Mouse (Mus musculus) monocyte, adult 5-6 weeks (primary cell): ENCODE measurements around the gene Dnajc1. TPM values are rescaled to one million over a fixed set of nuclear protein-coding genes. Genes with fewer than 3 reads are reported as not detected.

Experiments
- ATAC-seq: fragments of 153-309, 156-312 bp; replicated peaks from 2 replicates; pipeline ENCODE4 v1.8.0; 2017; ENCODE audit warnings: mild to moderate bottlenecking; ENCODE audit not compliant: low TSS enrichment, insufficient number of reproducible peaks, severe bottlenecking, poor library complexity, low FRiP score
- total RNA-seq: library from RNA; stranded (forward); fragments of 200-1000, 200-491, 200-594 nt; gene quantifications from 3 replicates; pipeline ENCODE4 v1.2.3, GENCODE M21; 2017

Dnajc1 gene
- total RNA-seq, 1 experiment from 2014 or later = 39.6 TPM

DNA sequence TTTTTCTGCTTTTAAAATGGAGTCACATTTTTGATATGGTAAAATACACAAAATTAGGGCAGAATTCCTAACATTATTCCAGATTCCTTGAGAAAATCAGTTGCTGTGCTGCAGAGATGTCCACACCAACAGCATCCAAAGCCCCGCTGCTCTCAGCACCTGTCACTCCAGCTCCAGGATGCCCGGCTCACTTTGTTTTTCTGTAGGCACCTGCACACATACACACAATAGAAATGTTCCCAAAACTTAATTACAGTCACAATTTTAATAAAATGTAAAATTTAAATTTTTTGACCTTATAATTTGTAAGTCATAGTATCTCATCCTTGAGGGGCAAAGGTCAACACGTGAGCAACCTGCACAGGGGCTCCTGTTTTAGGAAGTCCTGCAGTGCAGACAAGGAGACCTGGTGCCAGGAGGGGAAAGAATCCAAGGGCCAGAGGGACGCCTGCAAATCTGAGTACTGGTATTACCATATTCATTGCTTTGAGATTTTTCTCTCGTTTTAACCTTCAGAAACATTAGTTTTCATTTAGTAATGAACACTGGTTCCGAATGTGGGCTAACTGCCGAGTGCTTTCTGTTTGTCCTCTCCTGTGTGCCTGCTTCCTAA lies 183.3 kb downstream of the Dnajc1 start:
- no peak for ATAC-seq

DNA sequence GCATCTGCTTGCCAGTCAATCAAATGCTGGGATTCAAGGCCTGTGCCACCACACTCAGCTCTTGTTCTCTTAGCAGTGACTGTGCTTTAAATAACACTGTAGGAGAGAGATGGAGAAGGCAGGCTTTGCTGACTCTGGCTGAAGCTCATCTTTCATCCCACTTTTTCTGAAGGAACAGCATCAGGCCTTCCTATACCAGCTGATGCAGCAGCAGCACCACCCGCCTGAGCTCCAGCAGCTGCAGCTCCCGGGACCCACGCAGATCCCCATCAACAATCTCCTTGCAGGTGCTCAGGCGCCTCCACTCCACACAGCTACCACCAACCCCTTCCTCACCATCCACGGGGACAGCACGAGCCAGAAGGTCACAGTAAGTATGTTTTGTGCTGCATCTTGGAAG lies 184.1 kb downstream of the Dnajc1 start:
- no peak for ATAC-seq

DNA sequence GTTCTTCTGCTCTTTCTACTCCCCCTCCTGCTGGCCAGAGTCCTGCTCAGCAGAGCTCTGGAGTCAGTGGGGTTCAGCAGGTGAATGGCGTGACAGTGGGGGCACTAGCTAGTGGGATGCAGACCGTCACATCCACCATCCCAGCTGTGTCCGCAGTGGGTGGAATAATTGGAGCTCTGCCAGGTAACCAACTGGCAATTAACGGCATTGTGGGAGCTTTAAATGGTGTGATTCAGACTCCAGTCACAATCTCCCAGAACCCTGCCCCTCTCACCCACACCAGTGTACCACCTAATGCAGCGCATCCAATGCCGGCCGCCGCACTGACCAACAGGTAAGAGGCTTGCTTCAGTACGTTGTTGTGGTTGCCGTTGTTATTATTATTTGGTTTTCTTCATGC lies 185.8 kb downstream of the Dnajc1 start:
- no peak for ATAC-seq

DNA sequence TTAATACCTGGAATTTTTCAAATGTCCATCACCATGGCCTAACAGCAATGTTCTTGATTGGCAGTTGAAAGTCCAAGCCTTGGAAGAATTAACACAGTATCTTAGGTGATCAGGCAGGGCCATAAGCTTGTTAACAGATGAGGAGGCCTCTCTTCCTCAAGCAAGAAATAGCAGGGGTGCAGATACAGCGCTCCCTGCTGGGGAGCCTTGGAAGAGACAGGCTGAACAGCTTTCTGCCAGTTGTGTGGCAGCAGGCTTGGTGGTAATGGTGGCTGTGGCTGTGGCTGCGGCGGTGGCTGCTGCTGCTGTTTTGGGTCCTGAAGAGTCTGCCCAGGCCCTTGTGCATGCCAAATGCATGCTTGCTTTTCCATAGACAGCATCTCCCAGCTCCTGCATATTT lies 187.5 kb downstream of the Dnajc1 start:
- ATAC-seq = no peak; the same call in 1 of the 2 replicates

DNA sequence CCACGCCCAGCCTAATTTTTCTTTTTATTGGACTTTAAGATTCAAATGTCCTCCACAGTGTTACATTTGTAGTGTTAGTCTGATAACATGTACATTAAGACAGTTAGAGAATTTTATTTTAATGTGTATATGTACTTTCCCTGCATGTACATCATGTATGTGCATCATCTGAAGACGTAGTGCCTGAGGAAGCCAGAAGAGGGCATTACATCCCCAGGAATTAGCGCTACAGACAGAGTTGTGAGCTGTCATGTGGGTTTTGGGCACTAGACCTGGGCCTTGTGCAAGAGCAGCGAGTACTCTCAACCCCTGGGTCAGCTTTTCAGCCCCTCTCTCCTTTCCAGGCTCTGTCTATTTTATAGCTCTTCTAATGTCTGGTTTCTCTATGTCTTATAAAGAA lies 189.7 kb downstream of the Dnajc1 start:
- ATAC-seq = no peak

DNA sequence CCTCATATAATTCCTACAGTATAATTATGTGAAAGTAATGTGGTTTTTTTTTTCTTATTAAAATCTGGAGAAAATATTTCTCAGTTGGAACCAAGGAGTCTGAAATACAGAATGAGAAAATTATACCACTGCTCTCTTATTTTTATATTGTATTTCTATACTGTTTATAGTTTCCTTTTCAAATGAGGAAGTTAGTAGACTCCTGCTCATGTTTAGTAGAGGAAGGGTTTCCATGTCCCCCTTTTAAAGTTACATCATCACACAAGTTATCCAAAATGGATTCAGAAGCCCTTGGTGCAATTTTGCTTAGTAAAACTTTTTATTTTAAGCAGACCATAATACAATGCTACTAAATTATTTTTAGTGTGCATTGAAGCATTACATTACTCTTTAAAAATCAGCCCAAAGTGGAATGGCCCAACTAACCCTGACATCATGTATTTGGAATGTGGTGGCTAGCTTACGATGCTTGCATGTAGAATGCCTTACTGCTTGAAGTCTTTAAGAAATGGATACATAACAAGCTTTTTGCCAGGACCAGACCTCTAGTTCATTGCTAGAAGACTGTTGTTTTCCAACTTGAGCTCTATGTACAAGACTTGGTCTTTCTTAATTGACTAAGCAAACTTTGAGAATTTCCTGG lies 190.7 kb downstream of the Dnajc1 start:
- ATAC-seq = no peak

DNA sequence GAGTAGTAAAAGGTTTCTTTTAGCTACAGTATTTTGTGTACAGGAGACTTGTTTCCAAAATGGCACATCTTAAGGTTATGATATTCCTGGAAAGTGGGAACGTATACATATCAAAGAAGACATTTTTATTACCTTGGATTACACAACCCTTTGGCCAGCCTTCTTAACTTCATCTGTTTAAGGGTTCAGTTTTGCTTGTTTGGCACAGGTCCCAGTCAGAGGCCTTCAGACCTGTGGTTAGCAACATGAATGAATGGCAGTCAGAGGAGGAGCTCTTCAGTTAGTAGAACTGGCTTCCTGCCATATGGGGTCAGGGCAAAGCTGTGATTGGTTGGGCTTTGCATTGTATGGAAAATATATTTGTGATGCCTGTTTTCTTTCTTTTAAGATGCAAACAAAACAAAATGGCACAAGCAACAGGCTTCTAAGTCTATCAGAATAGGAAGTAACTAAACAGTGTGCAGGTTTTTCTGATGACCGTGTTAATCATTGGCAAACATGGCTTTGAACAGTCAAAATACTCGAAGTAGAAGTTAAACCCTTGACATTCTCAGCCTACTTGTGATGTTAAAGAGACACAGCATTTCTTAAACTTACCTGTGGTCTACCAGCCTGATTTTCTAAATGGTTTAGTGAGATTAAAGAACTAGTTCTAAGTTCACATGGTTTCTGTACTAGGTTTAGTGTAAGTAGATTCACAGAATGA lies 196.8 kb downstream of the Dnajc1 start:
- no peak for ATAC-seq

DNA sequence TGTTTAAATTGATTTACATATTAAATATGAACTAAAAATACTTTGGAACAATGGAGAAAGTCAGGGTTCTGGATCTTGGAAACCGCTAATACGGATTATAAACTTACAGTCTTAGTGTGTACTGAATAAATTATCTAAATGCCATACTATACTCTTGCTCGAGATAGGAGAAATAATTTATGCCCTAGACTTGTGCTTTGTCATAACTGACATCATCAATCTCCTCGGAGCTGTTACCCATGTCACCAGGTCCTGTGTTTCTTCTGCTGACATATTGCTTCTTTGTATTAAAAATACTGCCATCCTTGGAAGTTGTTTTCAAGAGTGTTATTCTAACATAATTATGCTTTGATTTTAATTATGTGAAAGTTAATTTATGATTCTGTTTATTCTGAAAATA lies 197.3 kb downstream of the Dnajc1 start:
- no peak for ATAC-seq

DNA sequence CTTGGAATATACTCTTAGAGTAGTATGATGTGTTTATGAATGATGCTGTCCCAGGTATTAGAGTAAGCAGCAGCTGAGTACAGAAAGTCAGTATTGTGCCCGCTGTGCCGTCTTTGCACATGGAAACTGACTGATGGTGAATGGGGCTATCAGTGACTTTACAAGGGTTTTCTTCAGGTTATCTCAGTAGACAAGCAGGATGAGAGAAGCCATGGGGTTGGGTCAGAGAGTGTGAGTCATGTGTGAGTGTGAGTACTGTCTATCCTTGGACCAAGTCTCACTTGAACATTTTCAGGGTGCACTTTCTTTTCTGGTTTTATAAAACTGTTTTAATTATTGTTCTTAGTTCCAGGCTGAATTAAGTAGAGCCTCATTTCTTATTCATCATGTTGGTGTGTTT lies 204.3 kb downstream of the Dnajc1 start:
- no peak for ATAC-seq

DNA sequence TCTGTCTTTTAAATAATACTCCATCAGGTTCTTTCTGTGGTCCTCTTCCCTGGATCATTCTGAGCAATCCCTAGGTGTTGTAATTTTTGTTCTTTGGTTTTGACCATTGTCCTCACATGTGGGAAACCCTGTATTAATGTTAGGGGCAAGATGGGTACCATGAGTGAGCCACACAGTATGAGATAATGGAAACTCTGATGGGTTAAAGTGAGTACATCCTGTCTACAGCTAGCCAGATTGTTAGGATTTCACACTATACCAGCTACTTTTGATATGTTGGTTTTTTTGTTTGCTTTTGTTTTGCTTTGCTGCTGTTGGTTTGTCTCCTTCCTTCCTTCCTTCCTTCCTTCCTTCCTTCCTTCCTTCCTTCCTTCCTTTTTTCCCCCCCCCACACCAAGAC lies 209.6 kb downstream of the Dnajc1 start:
- ATAC-seq = no peak

DNA sequence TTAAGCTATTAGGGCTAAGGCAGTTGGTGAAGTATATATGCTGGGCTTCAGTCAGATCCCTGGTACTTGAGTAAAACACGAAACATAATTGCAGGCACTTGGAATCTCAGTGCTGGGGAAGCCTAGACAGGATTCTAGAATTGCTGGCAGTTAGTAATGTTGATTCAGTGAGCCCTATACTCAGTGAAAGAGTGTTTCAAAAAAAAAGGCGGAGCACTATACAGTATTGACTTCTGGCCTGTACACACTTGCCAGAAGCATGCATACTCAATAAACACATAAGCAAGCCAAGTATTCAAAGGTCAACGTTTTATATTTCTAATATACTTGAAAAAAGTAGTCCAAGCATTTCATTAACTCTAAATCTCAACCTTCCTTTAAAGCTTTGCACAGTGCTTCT lies 211.0 kb downstream of the Dnajc1 start:
- ATAC-seq = no peak

DNA sequence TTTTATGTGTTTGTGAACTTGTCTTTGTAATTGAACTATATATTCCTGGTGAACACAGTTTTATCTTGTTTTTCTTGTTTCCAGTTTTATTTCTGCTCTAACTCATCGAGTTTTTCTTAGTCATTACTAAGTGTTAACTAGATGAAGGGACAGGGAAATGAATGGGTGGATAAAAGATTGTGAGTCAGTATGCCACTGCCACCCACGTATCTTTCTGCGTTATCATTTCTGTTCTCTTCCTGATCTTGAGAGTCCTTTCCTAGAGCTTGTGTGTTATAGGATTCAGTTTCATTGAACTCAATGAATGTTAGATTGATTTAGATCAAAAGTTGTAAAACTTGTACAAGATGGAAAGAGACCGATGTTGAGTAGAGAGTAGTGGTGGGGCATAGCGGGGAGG lies 212.3 kb downstream of the Dnajc1 start:
- ATAC-seq = no peak

DNA sequence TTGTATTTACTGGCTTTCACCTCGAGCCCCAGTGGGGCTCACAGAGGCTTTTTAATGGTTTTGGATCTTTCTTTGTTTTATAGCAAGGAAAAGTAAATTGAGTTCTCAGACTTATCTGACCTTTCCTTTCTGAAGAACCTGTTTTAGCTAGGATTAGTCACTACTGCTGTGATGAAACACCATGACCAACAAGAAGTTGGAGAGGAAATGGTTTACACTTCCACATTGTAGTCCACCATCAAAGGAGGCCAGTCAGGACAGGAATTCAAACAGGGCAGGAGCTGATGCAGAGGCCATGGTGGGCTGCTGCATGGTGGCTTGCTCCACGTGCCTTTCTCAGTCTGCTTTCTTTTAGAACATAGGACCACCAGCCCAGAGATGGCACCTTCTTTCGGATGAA lies 216.4 kb downstream of the Dnajc1 start:
- peak; percentile 56; the same call in 1 of the 2 replicates for ATAC-seq

DNA sequence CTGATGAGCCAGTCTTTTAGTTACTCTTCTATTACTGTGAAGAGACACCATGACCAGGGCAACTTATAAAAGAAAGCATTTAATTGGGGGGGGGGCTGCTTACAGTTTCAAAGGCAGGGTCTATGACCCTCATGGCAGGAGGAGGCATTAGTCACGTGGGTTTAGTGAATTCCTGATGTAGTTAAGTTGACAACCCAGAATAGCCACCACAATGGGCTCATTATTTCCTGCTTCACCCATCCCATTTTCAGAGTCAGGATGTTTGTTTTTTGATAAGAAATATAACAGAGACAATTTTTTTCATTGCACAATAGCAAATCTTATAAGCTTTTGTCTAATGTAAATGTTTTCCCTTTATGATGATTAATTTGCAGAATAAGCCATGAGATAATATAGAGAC lies 217.4 kb downstream of the Dnajc1 start:
- no peak for ATAC-seq

DNA sequence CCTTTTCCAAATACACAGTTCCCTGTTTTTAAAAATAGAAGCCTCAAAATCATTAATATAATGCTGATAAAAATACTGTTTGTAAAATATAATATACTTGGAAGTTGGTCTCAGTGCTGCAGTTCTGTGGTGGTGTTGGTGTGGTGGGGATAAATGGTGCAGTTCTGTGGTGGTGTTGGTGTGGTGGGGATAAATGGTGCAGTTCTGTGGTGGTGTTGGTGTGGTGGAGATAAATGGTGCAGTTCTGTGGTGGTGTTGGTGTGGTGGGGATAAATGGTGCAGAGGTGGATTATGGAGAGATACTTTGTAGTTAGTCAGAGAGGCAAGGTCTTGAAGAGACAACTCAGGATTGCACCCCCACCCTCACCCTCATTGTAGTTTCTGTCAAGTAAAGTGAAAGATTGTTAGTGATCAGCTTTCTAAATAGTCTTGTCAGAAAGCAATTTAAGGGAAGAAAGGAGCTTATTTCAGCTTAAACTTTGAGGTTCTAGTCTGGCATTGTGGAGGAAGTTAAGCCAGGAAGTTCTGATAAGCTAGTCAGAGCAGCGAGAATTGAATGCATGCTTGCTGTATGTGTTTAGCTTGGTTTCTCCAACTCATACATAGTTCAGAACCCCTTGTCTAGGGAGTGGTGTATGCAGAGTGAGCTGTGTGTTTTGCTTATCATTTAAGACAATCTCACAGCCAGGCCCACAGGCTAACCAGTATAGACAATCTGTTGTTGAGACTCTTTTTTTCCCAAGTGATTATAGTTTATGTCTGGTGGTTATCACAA lies 223.3 kb downstream of the Dnajc1 start:
- no peak for ATAC-seq

DNA sequence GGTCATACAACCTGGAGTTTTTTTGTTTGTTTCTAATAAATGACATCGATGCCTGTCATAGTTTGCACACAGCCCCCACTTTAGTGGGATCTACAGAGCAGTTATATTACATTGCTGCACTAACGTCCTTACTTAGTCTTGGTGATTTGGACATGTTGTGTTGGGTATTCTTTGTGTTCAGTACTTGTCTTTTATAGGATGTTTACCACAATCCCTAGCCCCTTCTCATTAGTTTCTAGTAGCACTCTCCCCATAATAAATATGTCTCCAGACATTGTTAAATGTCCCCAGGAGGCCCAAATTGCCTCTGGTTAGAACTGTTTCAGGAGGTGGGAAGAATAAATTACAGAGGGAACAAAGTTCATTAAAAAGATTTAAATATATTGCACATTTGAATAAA lies 227.1 kb downstream of the Dnajc1 start:
- no peak for ATAC-seq

DNA sequence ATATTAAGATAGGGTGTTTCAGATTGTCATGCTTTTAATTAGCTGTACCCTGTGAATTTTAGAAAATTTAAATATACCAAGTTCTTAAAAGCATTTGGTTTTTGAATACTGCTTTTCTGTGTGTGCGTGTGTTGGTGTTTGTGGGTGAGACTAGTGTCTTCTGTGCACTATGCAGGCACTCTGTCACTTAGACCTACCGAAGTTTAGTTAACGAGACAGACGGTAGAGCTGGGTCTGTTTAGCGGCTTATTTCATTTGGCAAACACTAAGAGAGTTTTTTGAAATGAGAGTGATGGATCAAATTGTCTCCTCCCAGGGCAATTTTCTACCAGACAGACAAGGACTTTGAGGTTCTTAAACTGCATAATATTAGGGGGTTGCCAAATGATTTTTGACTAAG lies 231.6 kb downstream of the Dnajc1 start:
- no peak for ATAC-seq

DNA sequence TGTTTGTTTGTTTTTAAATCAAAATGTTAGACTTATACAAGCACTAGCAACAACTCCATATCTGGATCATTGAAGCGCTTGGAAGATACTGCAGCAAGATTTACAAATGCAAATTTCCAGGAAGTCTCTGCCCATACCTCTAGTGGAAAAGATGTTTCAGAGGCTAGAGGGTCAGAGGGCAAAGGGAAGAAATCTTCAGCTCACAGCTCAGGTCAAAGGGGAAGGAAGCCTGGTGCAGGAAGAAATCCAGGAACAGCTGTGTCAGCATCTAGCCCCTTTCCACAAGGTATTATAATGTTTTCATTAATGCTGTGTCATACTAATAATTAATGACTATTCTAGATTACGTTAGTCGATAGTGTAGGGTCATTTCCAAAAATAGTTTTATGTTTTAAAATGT lies 233.2 kb downstream of the Dnajc1 start:
- no peak for ATAC-seq

DNA sequence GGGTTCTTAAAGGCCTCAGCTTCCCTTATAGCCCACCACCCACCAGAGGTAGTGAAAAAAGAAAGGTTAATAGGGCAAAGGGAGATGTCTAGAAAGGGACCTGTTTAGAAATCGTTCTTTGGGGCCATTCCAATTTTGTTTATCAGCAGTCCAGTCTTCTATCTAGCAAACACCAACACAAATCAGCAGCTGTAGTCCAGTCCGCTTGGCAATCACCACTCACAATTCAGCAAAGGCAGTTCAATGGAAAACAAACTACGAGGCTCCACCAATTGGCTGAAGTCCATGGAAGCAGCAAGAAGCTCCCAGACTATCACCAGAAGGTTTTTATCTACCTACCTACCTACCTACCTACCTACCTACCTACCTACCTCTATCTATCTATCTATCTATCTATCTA lies 236.5 kb downstream of the Dnajc1 start:
- ATAC-seq = no peak
